Mouse (Mus musculus): Measurements from ENCODE around the gene Ccdc113.

- TF ChIP-seq CTCF (IDR thresholded peaks at IDR 0.05; ENCODE audit: extremely low read depth, insufficient read length, insufficient replicate concordance, low read depth, low read length) (no peak), POLR2A (IDR thresholded peaks at IDR 0.05; ENCODE audit: low read depth, low read length) (no peak)
Measured at GRCm38 (mm10) chr8:95504835-95505234, 29.1 kb upstream of the Ccdc113 start.
